ENCODE assay signal across 18 mouse cellular contexts in genomic region chr6:104885829-104886228, GRCm38 (mm10).
"Had no signal": no experiment of that assay in that cellular context is flagged by ENCODE, and none has a peak within 500 bp of the region (broad histone marks: within the 10 kb centered on the region; RNA-seq: fewer than 3 reads in every experiment).

No protein-coding gene starts in this region.

- H3K27ac ChIP-seq: liver, embryonic 15.5 days; lung, embryonic 15.5 days; macrophage; midbrain, embryonic 12.5 days; neural tube, embryonic 12.5 days; stomach, embryonic 15.5 days; stomach, postnatal 0 days had no signal

- DNase-seq: liver, postnatal 0 days; lung, adult 2 months; lung, postnatal 14 days; lung, postnatal 36 days; midbrain, embryonic 14.5 days; right cerebral cortex, postnatal 14 days; thymus, adult 18-20 months; thymus, postnatal 14 days; thymus, postnatal 36 days had no signal

- H3K36me3 ChIP-seq: liver, embryonic 15.5 days; lung, embryonic 15.5 days; midbrain, embryonic 12.5 days; neural tube, embryonic 12.5 days; stomach, embryonic 15.5 days had no signal

- H3K4me2 ChIP-seq: liver, embryonic 15.5 days; lung, embryonic 15.5 days; midbrain, embryonic 12.5 days; neural tube, embryonic 12.5 days; stomach, embryonic 15.5 days had no signal

- H3K9ac ChIP-seq: liver, embryonic 15.5 days; liver, postnatal 0 days; lung, embryonic 15.5 days; midbrain, embryonic 12.5 days; neural tube, embryonic 12.5 days; stomach, embryonic 15.5 days had no signal

- H3K4me1 ChIP-seq: liver, embryonic 15.5 days; lung, embryonic 15.5 days; megakaryocyte, embryonic 14.5 days; midbrain, embryonic 12.5 days; neural tube, embryonic 12.5 days; stomach, embryonic 15.5 days had no signal

- H3K27me3 ChIP-seq: liver, embryonic 15.5 days; lung, embryonic 15.5 days; megakaryocyte, embryonic 14.5 days; midbrain, embryonic 12.5 days; neural tube, embryonic 12.5 days; stomach, embryonic 15.5 days had no signal

- H3K9me3 ChIP-seq: liver, embryonic 15.5 days; lung, embryonic 15.5 days; megakaryocyte, embryonic 14.5 days; midbrain, embryonic 12.5 days; neural tube, embryonic 12.5 days; stomach, embryonic 15.5 days had no signal

- H3K4me3 ChIP-seq: liver, embryonic 15.5 days; lung, embryonic 15.5 days; megakaryocyte, embryonic 14.5 days; midbrain, embryonic 12.5 days; neural tube, embryonic 12.5 days; stomach, embryonic 15.5 days had no signal

- ATAC-seq: liver, postnatal 0 days; lung, postnatal 0 days had no signal
